In the genomic region with DNA sequence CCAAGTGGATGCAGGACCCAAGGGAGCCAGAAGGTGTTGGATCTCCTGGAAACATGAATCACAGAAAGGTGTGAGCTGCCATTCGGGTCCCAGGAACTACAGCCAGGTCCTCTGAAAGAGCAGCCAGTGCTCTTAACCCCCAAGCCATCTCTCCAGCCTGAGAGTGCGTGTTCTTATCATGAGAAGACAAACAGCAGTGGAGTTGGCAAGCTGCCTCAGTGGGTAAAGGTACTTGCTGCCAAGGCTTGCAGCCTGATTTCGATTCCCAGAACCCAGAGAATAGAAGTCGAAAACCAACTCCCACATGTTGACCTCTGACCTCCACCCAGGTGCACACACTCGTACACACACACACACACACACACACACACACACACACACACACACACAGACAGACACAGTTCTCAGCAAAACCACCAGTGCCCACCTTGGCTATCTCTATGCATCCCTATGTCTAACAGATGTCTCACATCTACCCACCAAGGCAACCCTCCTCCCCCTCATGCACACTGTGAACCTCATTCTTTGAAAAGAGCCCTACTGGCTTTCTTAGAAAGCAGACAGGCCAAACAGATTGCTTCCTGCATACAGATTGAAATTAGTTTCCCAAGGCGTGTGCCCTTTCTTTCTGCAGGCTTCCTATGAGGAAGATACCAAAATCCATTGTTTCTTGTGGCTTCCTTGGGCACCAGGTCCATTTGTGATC, we compare ENCODE assay signal across 10 mouse cellular contexts. TPM values are rescaled to one million over a fixed set of nuclear protein-coding genes. Genes with fewer than 3 reads are reported as not detected.
DNase-seq lines count a peak whose midpoint lies in the region; ATAC-seq and TF ChIP-seq lines count a peak whose summit lies in the region.
"Had no signal": no experiment of that assay in that cellular context is flagged by ENCODE, and none has a peak within 500 bp of the region (broad histone marks: within the 10 kb centered on the region; RNA-seq: fewer than 3 reads in every experiment).

No protein-coding gene starts in this region.

- TF ChIP-seq EP300 in MEL (IDR thresholded peaks at IDR 0.05; ENCODE audit: low read depth in 1 of 2, low read length in 2 of 2), result peak; percentile 41 to 62; a peak in 2 of 4 replicates

- no peak overlapping the region for H3K4me2 ChIP-seq in forebrain, embryonic 13.5 days

- H3K27me3 ChIP-seq in MEL (ENCODE audit: control insufficient read depth in 1 of 2, insufficient read depth in 2 of 2, low read length in 2 of 2), result no peaks in the 10 kb centered on the region
- H3K27me3 ChIP-seq in forebrain, embryonic 13.5 days, result no peaks in the 10 kb centered on the region
- H3K27me3 ChIP-seq: CH12.LX had no signal

- H3K27ac ChIP-seq in gastrocnemius, adult 2 months, result peak overlapping the region; percentile 6; the same call in 1 of the 2 replicates
- no peak overlapping the region for H3K27ac ChIP-seq in MEL (ENCODE audit: control insufficient read depth, low read depth, low read length)
- H3K27ac ChIP-seq in forebrain, embryonic 13.5 days, result peak overlapping the region; percentile 54

- intact Hi-C loops in gastrocnemius, adult 2 months (cut with DNase I), result no loop called here
- intact Hi-C loops in gastrocnemius, postnatal 36 days (cut with DNase I), result loop anchor here (5.0 kb wide), 1 partner anchor 36 kb away; no protein-coding TSS in a partner anchor
- intact Hi-C loops in gastrocnemius, postnatal 14 days (cut with DNase I; ENCODE audit: low total_unique reads), result no loop called here

- no peaks in the 10 kb centered on the region for H3K79me2 ChIP-seq in MEL (ENCODE audit: control insufficient read depth, insufficient read depth, low read length, poor library complexity)

- TF ChIP-seq RAD21 in MEL (IDR thresholded peaks at IDR 0.05; ENCODE audit: low read depth, low read length), result no peak

- no peaks in the 10 kb centered on the region for H3K9me3 ChIP-seq in MEL (replicated peaks; ENCODE audit: insufficient read depth, low read length)
- no peaks in the 10 kb centered on the region for H3K9me3 ChIP-seq in forebrain, embryonic 13.5 days (replicated peaks)

- H3K4me3 ChIP-seq in gastrocnemius, adult 2 months, result no peak overlapping the region
- no peak overlapping the region for H3K4me3 ChIP-seq in MEL (ENCODE audit: control insufficient read depth in 1 of 2, insufficient read depth in 1 of 2, low read depth in 2 of 2, low read length in 2 of 2)
- H3K4me3 ChIP-seq in forebrain, embryonic 13.5 days, result no peak overlapping the region

- no peak overlapping the region for H3K9ac ChIP-seq in MEL (ENCODE audit: control insufficient read depth, low read depth, low read length, poor library complexity, severe bottlenecking)
- H3K9ac ChIP-seq in forebrain, embryonic 13.5 days, result no peak overlapping the region

- DNase-seq in gastrocnemius, adult 2 months, result peak; percentile 30
- no peak for DNase-seq in gastrocnemius, postnatal 36 days
- DNase-seq in MEL (ENCODE audit: low read depth, low spot score), result peak; percentile 78
- DNase-seq in lung, postnatal 10 days, result peak; percentile 41
- no peak for DNase-seq in yolk sac, embryonic 10.5 days (ENCODE audit: low spot score)
- no peak for DNase-seq in gastrocnemius, adult 8-10 months (ENCODE audit: low spot score in 2 of 2)
- DNase-seq in gastrocnemius, postnatal 14 days, result no peak

- no peak for ATAC-seq in forebrain, embryonic 13.5 days

- H3K36me3 ChIP-seq in MEL (ENCODE audit: control insufficient read depth in 1 of 2, insufficient read depth in 2 of 2, low read length in 2 of 2), result peaks cover 0 to 2% of the 10 kb centered on the region in 2 experiments; a peak in 2 of 4 replicates
- no peaks in the 10 kb centered on the region for H3K36me3 ChIP-seq in forebrain, embryonic 13.5 days (ENCODE audit: poor library complexity, severe bottlenecking)

- no peak for TF ChIP-seq POLR2A in MEL (IDR thresholded peaks at IDR 0.05; ENCODE audit: control insufficient read depth in 1 of 2, insufficient read depth in 1 of 2, low read depth in 1 of 2, low read length in 2 of 2, poor library complexity in 1 of 2)

- H3K4me1 ChIP-seq in MEL (ENCODE audit: control insufficient read depth in 1 of 2, insufficient read depth in 2 of 2, low read length in 2 of 2), result 0 out of 4 replicates have a peak, but pooled peaks cover 0 to 4% of the 10 kb centered on the region in 2 experiments
- H3K4me1 ChIP-seq in forebrain, embryonic 13.5 days, result peaks cover 56% of the 10 kb centered on the region

- 43% methylated on average over 6 of the region's 6 CpGs for WGBS in forebrain, embryonic 13.5 days

- no peak for TF ChIP-seq CTCF in gastrocnemius, adult 2 months (IDR thresholded peaks at IDR 0.05)
- no peak for TF ChIP-seq CTCF in MEL (IDR thresholded peaks at IDR 0.05 in 2 of 3, conservative IDR thresholded peaks at IDR 0.05 in 1 of 3; ENCODE audit: control insufficient read depth in 1 of 3, insufficient read depth in 1 of 3, low read depth in 2 of 3, low read length in 3 of 3, poor library complexity in 1 of 3, severe bottlenecking in 1 of 3)

TF ChIP-seq in MEL, 35 proteins besides CTCF, POLR2A, EP300 and RAD21 (continues in another document):
- no peak for TF ChIP-seq CHD2 (IDR thresholded peaks at IDR 0.05; ENCODE audit: low read length)
- no peak for TF ChIP-seq MYC (IDR thresholded peaks at IDR 0.05; ENCODE audit: low read depth, low read length)
- TF ChIP-seq SMC3 (IDR thresholded peaks at IDR 0.05; ENCODE audit: low read depth, low read length), result no peak
- no peak for TF ChIP-seq JUND (IDR thresholded peaks at IDR 0.05; ENCODE audit: low read depth, low read length)
- TF ChIP-seq GABPA (IDR thresholded peaks at IDR 0.05; ENCODE audit: low read depth, low read length), result no peak
- peak; percentile 62; the same call in 1 of the 2 replicates for TF ChIP-seq TCF12 (IDR thresholded peaks at IDR 0.05; ENCODE audit: low read depth, low read length)
- no peak for TF ChIP-seq MAX (IDR thresholded peaks at IDR 0.05; ENCODE audit: low read length)
- no peak for TF ChIP-seq E2F4 (IDR thresholded peaks at IDR 0.05; ENCODE audit: borderline replicate concordance, low read depth, low read length)
- TF ChIP-seq UBTF (IDR thresholded peaks at IDR 0.05; ENCODE audit: borderline replicate concordance, insufficient read depth, low read depth, low read length), result no peak
- TF ChIP-seq SIN3A (IDR thresholded peaks at IDR 0.05; ENCODE audit: low read length), result no peak; the same call in 1 of the 2 replicates
- no peak for TF ChIP-seq NRF1 (IDR thresholded peaks at IDR 0.05; ENCODE audit: insufficient read depth, low read depth, low read length, poor library complexity, severe bottlenecking)
- no peak for TF ChIP-seq ELF1 (IDR thresholded peaks at IDR 0.05; ENCODE audit: low read depth, low read length)
- TF ChIP-seq MYB (IDR thresholded peaks at IDR 0.05; ENCODE audit: low read depth, low read length), result no peak
- no peak for TF ChIP-seq HCFC1 (IDR thresholded peaks at IDR 0.05; ENCODE audit: low read depth, low read length)
- no peak for TF ChIP-seq ZKSCAN1 (IDR thresholded peaks at IDR 0.05; ENCODE audit: low read depth, low read length)
- no peak for TF ChIP-seq BHLHE40 (IDR thresholded peaks at IDR 0.05; ENCODE audit: borderline replicate concordance, low read depth, low read length)
- no peak for TF ChIP-seq ZNF384 (IDR thresholded peaks at IDR 0.05; ENCODE audit: low read depth, low read length)
- TF ChIP-seq POLR2AphosphoS5 (IDR thresholded peaks at IDR 0.05; ENCODE audit: borderline replicate concordance, low read depth, low read length), result no peak
- no peak for TF ChIP-seq CHD1 (IDR thresholded peaks at IDR 0.05; ENCODE audit: low read depth, low read length)
- no peak for TF ChIP-seq NELFE (IDR thresholded peaks at IDR 0.05; ENCODE audit: low read depth, low read length)
- peak; percentile 59; the same call in 1 of the 2 replicates for TF ChIP-seq RCOR1 (IDR thresholded peaks at IDR 0.05; ENCODE audit: low read depth, low read length)
- no peak for TF ChIP-seq KAT2A (conservative IDR thresholded peaks at IDR 0.05; ENCODE audit: low read depth, low read length)
- peak; percentile 32 for TF ChIP-seq TAL1 (IDR thresholded peaks at IDR 0.05; ENCODE audit: low read length)
- TF ChIP-seq GATA1 (IDR thresholded peaks at IDR 0.05; ENCODE audit: low read depth, low read length), result peak; percentile 55
- TF ChIP-seq MEF2A (IDR thresholded peaks at IDR 0.05; ENCODE audit: extremely low read depth, insufficient replicate concordance, low read depth, low read length, poor library complexity, severe bottlenecking), result no peak
- no peak for TF ChIP-seq USF2 (IDR thresholded peaks at IDR 0.05; ENCODE audit: borderline replicate concordance in 1 of 2, insufficient read depth in 1 of 2, low read depth in 1 of 2, low read length in 2 of 2)
- TF ChIP-seq MAFK (IDR thresholded peaks at IDR 0.05; ENCODE audit: borderline replicate concordance, low read depth, low read length), result no peak
- no peak for TF ChIP-seq MXI1 (IDR thresholded peaks at IDR 0.05; ENCODE audit: low read depth, low read length)
- TF ChIP-seq POLR2AphosphoS2 (IDR thresholded peaks at IDR 0.05; ENCODE audit: low read length), result no peak
- TF ChIP-seq ETS1 (IDR thresholded peaks at IDR 0.05; ENCODE audit: low read depth, low read length), result peak; percentile 64
- no peak for TF ChIP-seq MAZ (IDR thresholded peaks at IDR 0.05; ENCODE audit: low read depth, low read length)
- TF ChIP-seq TBP (IDR thresholded peaks at IDR 0.05; ENCODE audit: low read depth, low read length), result no peak
- TF ChIP-seq ZMIZ1 (IDR thresholded peaks at IDR 0.05; ENCODE audit: low read depth, low read length), result no peak

RNA-seq across cellular contexts. Expression of a gene that starts 43.4 kb away (rescaled TPM):
- 10 to 100 TPM; 47.2 to 49.5 TPM for total RNA-seq in gastrocnemius, adult 2 months (2021)
- total RNA-seq in gastrocnemius, postnatal 36 days (2021), result 10 to 100 TPM; 47.5 to 68.0 TPM
- 5.9 and 7.9 TPM in 2 replicates for total RNA-seq in MEL (2012; rRNA removed)
- polyA plus RNA-seq in MEL (2012; ENCODE audit: insufficient read depth in 1 of 2, insufficient read length in 2 of 2, low read depth in 1 of 2, low replicate concordance in 2 of 2, missing spikeins in 1 of 2), result 10 to 100 TPM; 40.3 to 87.4 TPM
- polyA plus RNA-seq in forebrain, embryonic 13.5 days (2015; fragmentation: Nextera tagmentation; extraction: Ambion mirVana), result 77.0 and 85.2 TPM in 2 replicates
- 10 to 100 TPM; 23.6 to 35.7 (median 27.6) TPM for total RNA-seq in gastrocnemius, adult 8-10 months (2022)
- 10 to 100 TPM; 41.1 to 76.7 TPM for total RNA-seq in gastrocnemius, postnatal 14 days (2021)

RNA-seq across cellular contexts. Expression of a gene that starts 54.3 kb away (rescaled TPM):
- not detected for total RNA-seq in gastrocnemius, adult 2 months (2021)
- not detected for total RNA-seq in gastrocnemius, postnatal 36 days (2021)
- not detected in 2 replicates for total RNA-seq in MEL (2012; rRNA removed)
- not detected for polyA plus RNA-seq in MEL (2012; ENCODE audit: insufficient read depth in 1 of 2, insufficient read length in 2 of 2, low read depth in 1 of 2, low replicate concordance in 2 of 2, missing spikeins in 1 of 2)
- polyA plus RNA-seq in forebrain, embryonic 13.5 days (2015; fragmentation: Nextera tagmentation; extraction: Ambion mirVana), result 0.43 TPM in 1 of 2 replicates, not detected in the other
- total RNA-seq in gastrocnemius, adult 8-10 months (2022), result not detected
- total RNA-seq in gastrocnemius, postnatal 14 days (2021), result not detected
- total RNA-seq: CH12.LX had no signal
- polyA plus RNA-seq: stomach, embryonic 14.5 days had no signal

Comparison
In these comparisons a context has a peak if more than half of its experiments do, and no peak if none do; other contexts are left out.
1. DNase-seq: peak in gastrocnemius, adult 2 months (single experiment), MEL (single experiment) and lung, postnatal 10 days (single experiment); none in gastrocnemius, postnatal 36 days (0 of 2), yolk sac, embryonic 10.5 days (single experiment), gastrocnemius, adult 8-10 months (0 of 2) and gastrocnemius, postnatal 14 days (single experiment).